Mouse (Mus musculus) C2C12 (cell line): Measurements from ENCODE around the gene Ttc32.

Source experiments
- CEBPB ChIP-seq: IDR thresholded peaks from one replicate; pipeline ENCODE4 v1.6.1; 2011; ENCODE audit warnings: low read depth, mild to moderate bottlenecking, control low read depth, moderate library complexity
- CTCF ChIP-seq: IDR thresholded peaks from one replicate; pipeline ENCODE4 v1.5.1; 2011; ENCODE audit not compliant: control insufficient read depth, insufficient read depth, insufficient read length
- FOSL1 ChIP-seq: IDR thresholded peaks from one replicate; pipeline ENCODE4 v1.8.0; 2011; ENCODE audit warnings: mild to moderate bottlenecking, low read length; ENCODE audit not compliant: poor library complexity, insufficient read depth, severe bottlenecking
- MAX ChIP-seq: IDR thresholded peaks from one replicate; pipeline ENCODE4 v1.6.1; 2011; ENCODE audit warnings: mild to moderate bottlenecking, control low read depth
- MYOD1 ChIP-seq: IDR thresholded peaks from one replicate; pipeline ENCODE4 v1.6.1; 2011; ENCODE audit warnings: low read depth; ENCODE audit not compliant: control insufficient read depth, insufficient read length
- MYOG ChIP-seq: IDR thresholded peaks from one replicate; pipeline ENCODE4 v1.6.1; 2011; ENCODE audit not compliant: control insufficient read depth, insufficient read length; ENCODE audit errors: extremely low read depth
- USF1 ChIP-seq: IDR thresholded peaks from one replicate; pipeline ENCODE4 v1.6.1; 2011; ENCODE audit warnings: low read depth, mild to moderate bottlenecking, control low read depth, moderate library complexity

GRCm38 (mm10) chr12:9020431-9020830 lies 9.4 kb upstream of the Ttc32 start:
- TF ChIP-seq CTCF (no peak), MYOG (no peak), MAX (no peak), MYOD1 (no peak), FOSL1 (no peak), USF1 (no peak), CEBPB (no peak)
